ENCODE assay signal across 22 mouse cellular contexts in the genomic region with DNA sequence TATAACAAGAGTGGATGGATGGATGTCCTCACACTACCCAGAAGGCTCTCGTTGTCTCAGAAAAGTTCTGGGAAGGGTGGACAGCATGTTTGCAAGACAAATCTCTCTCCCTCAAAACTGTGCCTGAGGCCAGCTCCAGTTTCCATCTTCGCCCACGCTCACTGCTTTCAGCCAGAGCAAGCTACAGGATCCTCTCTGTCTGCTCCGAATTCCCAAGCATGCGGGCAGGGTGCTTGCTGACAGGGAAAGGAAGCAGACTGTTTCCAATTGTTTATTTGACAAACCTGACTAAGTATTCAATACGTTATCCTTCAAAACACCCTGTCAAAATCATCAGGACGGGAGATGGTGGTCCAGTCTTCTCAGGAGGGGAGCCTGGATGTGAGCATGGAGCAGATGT.
A peak's percentile ranks its signal among the peaks of the same experiment; 100 is the strongest.
DNase-seq lines count a peak whose midpoint lies in the region; ATAC-seq lines count a peak whose summit lies in the region.
"Had no signal": no experiment of that assay in that cellular context is flagged by ENCODE, and none has a peak within 500 bp of the region (broad histone marks: within the 10 kb centered on the region; RNA-seq: fewer than 3 reads in every experiment).

No protein-coding gene starts in this region.

- no peaks in the 10 kb centered on the region for H3K4me1 ChIP-seq in lung, embryonic 16.5 days (replicated peaks; ENCODE audit: control insufficient read depth, insufficient read depth, low read length)
- H3K4me1 ChIP-seq in midbrain, embryonic 10.5 days = 0 out of 2 replicates have a peak, but pooled peaks cover 2% of the 10 kb centered on the region
- H3K4me1 ChIP-seq: hindbrain, embryonic 12.5 days; hindbrain, embryonic 15.5 days had no signal

- no peak overlapping the region for H3K4me3 ChIP-seq in lung, embryonic 16.5 days (ENCODE audit: low read length)
- no peak overlapping the region for H3K4me3 ChIP-seq in midbrain, embryonic 10.5 days
- H3K4me3 ChIP-seq: forebrain, embryonic 10.5 days; forebrain, embryonic 13.5 days; heart, adult 2 months; hindbrain, embryonic 12.5 days; hindbrain, embryonic 15.5 days had no signal

- no peak overlapping the region for H3K27ac ChIP-seq in lung, embryonic 16.5 days (ENCODE audit: low read length)
- no peak overlapping the region for H3K27ac ChIP-seq in midbrain, embryonic 10.5 days (replicated peaks)
- H3K27ac ChIP-seq: forebrain, embryonic 10.5 days; forebrain, embryonic 13.5 days; heart, adult 2 months; hindbrain, embryonic 12.5 days; hindbrain, embryonic 15.5 days had no signal

- no peaks in the 10 kb centered on the region for H3K9me3 ChIP-seq in lung, embryonic 16.5 days (ENCODE audit: control insufficient read depth, low read length)
- H3K9me3 ChIP-seq in midbrain, embryonic 10.5 days (replicated peaks) = no peaks in the 10 kb centered on the region
- H3K9me3 ChIP-seq: forebrain, embryonic 10.5 days; forebrain, embryonic 13.5 days; hindbrain, embryonic 12.5 days; hindbrain, embryonic 15.5 days had no signal

- no peaks in the 10 kb centered on the region for H3K36me3 ChIP-seq in lung, embryonic 16.5 days (ENCODE audit: control insufficient read depth, insufficient read depth, low read length)
- H3K36me3 ChIP-seq in midbrain, embryonic 10.5 days = no peaks in the 10 kb centered on the region
- H3K36me3 ChIP-seq: forebrain, embryonic 10.5 days; hindbrain, embryonic 12.5 days; hindbrain, embryonic 15.5 days had no signal

- peak; percentile 84 for ATAC-seq in frontal cortex, adult (ENCODE audit: low TSS enrichment)
- ATAC-seq in lung, embryonic 16.5 days (ENCODE audit: low read depth) = peak; percentile 43; the same call in 1 of the 2 replicates
- ATAC-seq: activated CD4-positive, CD25-positive, alpha-beta regulatory T cell, adult 4 months; forebrain, embryonic 13.5 days; forebrain, embryonic 16.5 days had no signal

- H3K27me3 ChIP-seq in lung, embryonic 16.5 days (ENCODE audit: control insufficient read depth, insufficient read depth, low read depth, low read length) = no peaks in the 10 kb centered on the region
- H3K27me3 ChIP-seq in midbrain, embryonic 10.5 days (ENCODE audit: low read depth, poor library complexity, severe bottlenecking) = no peaks in the 10 kb centered on the region
- H3K27me3 ChIP-seq: forebrain, embryonic 13.5 days; hindbrain, embryonic 12.5 days; hindbrain, embryonic 15.5 days had no signal

- no peak for DNase-seq in frontal cortex, postnatal 25 days (ENCODE audit: low spot score in 2 of 2)
- DNase-seq in lung, adult 18-20 months = no peak
- DNase-seq in brain, adult 2 months (ENCODE audit: low read depth, low spot score) = peak; percentile 49
- DNase-seq in lung, postnatal 36 days = peak; percentile 0
- no peak for DNase-seq in gastrocnemius, postnatal 10 days
- no peak for DNase-seq in midbrain, embryonic 10.5 days (ENCODE audit: low spot score)
- DNase-seq: adrenal gland, adult 8-10 months; adrenal gland, postnatal 25 days; cerebellum, adult 18-20 months; cerebellum, adult 9-10 months; cerebellum, postnatal 14 days; gastrocnemius, postnatal 36 days; heart, adult 2 months had no signal

- 27% methylated on average over 7 of the region's 7 CpGs for WGBS in lung, embryonic 16.5 days
- 79% methylated on average over 7 of the region's 7 CpGs for WGBS in midbrain, embryonic 10.5 days

- no peak overlapping the region for H3K4me2 ChIP-seq in lung, embryonic 16.5 days (ENCODE audit: low read depth, low read length)
- H3K4me2 ChIP-seq: forebrain, embryonic 13.5 days; heart, embryonic 11.5 days; hindbrain, embryonic 12.5 days; hindbrain, embryonic 15.5 days had no signal

- H3K9ac ChIP-seq in lung, embryonic 16.5 days (ENCODE audit: low read length) = no peak overlapping the region
- H3K9ac ChIP-seq: forebrain, embryonic 13.5 days; hindbrain, embryonic 12.5 days; hindbrain, embryonic 15.5 days had no signal

Comparison
In these comparisons a context has a peak if more than half of its experiments do, and no peak if none do; other contexts are left out.
1. DNase-seq: peak in brain, adult 2 months (single experiment) and lung, postnatal 36 days (single experiment); none in frontal cortex, postnatal 25 days (0 of 2), lung, adult 18-20 months (0 of 2), gastrocnemius, postnatal 10 days (single experiment) and midbrain, embryonic 10.5 days (single experiment).